Mouse (Mus musculus) brown adipose tissue, adult 24 weeks (tissue): ENCODE results near the gene Cd200. TPM values are rescaled to one million over a fixed set of nuclear protein-coding genes. Genes with fewer than 3 reads are reported as not detected.
A peak's percentile ranks its signal among the peaks of the same experiment; 100 is the strongest.

Experiments
- H3K27ac ChIP-seq: fragments of 200-500 bp; replicated peaks from 2 replicates; pipeline ENCODE4 v1.5.1; 2012; ENCODE audit warnings: low read depth, mild to moderate bottlenecking, low read length
- H3K4me1 ChIP-seq: fragments of 200-500 bp; 2 replicates; pipeline ENCODE4 v1.6.1; 2012; ENCODE audit warnings: low read length, mixed read lengths; ENCODE audit not compliant: control insufficient read depth, insufficient read depth, insufficient read length
- H3K4me3 ChIP-seq: fragments of 200-500 bp; 2 replicates; pipeline ENCODE4 v1.5.1; 2012; ENCODE audit warnings: low read depth, mild to moderate bottlenecking, low read length, moderate library complexity; ENCODE audit not compliant: insufficient read depth
- polyA plus RNA-seq: library from polyadenylated mRNA; stranded (reverse); fragments of >200 nt; gene quantifications from 2 replicates; pipeline ENCODE4 v1.2.4, GENCODE M21; 2012; ENCODE audit not compliant: missing spikeins, insufficient read depth, insufficient read length

The Cd200 gene
- polyA plus RNA-seq, 1 experiment = 47.9 TPM

DNA sequence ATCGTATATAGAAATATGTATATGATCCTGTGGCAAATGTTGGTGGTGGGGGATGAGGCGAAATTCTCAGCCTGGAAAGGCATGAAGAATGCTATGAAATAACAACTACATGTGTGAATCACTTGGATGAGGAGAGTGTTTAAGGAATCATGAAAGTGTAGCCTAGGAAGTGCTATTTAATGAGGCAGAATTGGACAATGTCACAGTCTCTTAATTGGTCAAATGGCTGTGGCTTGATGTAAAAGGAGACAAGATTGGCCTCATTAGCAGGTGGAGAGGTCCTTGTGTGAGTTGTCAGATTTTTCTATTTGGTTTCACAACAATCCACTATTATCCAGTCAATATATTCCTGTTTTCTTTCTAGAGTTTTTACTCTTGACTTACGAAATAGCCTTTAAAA, 17.2 kb downstream of the Cd200 start:
- no peak overlapping the region for H3K4me3 ChIP-seq
- H3K27ac ChIP-seq = no peak overlapping the region
- H3K4me1 ChIP-seq = peaks cover 4% of the 10 kb centered on the region; the same call in 1 of the 2 replicates

DNA sequence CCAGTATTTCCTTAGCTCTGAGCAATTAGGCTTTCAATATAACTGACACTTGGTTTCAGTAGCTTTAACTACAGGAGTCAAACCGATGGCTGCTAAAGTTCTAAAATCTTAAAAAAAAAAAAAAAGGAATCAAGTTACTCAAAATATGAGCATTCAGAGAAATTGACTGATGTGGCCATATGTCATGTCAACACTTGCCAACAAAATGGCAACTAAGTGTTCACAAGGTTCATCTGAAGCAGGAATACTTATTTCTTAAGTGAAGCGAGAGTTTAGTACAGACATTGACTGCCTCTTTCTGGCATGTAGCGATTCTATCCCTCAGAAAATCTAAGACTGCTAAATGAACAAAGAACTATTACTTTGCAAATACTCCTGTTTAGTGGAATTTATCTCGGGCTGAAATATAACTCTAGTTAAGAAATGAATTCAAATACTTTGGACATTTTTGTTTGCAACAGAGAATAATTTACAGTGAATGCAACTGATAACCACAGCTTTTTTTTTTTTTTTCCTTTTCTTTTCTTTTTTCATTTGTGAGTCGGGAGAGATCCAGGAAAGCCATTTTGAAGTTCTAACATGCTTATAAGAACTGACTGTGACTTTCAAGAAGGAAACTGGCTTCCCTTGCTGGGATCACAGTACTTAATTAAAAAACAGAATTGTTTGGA, 18.4 kb downstream of the Cd200 start:
- Histone ChIP-seq H3K4me1 (peaks cover 4% of the 10 kb centered on the region; the same call in 1 of the 2 replicates), H3K27ac (no peak overlapping the region), H3K4me3 (no peak overlapping the region)

DNA sequence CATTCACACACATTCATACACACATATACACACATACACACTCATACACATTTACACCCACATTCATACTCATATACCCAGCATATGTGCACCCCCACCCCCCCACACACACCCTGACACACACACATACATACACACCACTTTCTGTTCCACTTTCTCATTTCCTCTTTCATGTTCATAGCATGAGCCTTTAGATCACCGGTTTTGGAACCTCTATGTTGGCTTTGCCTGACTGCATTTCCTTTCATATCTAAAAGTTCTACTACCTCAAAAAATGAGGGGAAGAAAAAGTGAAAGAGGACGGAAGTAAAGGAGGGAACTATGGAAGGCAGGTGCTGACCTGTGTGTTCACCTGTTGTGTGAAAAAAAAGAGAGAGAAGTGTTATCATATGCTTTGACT, 19.0 kb downstream of the Cd200 start:
- Histone ChIP-seq H3K27ac (no peak overlapping the region), H3K4me1 (peaks cover 4% of the 10 kb centered on the region; the same call in 1 of the 2 replicates), H3K4me3 (no peak overlapping the region)

DNA sequence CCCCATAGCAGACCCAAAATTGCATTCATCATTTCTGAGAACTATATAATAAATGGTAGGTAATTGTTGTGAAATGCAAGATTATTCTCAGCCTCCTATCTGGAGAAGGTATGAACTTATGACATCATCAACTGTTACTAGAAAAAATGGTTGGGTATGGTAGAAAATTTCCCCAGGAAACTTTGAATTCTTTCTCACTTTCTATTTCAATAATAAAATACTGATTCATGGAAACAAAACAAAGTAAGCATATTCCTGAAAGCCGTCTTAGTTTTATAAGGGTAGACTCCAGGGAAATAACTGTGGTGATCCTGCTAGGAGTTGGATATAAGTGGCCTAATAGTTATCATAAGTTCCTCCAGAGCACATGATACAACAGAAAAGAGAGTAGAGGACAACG, 19.8 kb downstream of the Cd200 start:
- H3K27ac ChIP-seq = no peak overlapping the region
- H3K4me3 ChIP-seq = no peak overlapping the region
- no peaks in the 10 kb centered on the region; the same call in 1 of the 2 replicates for H3K4me1 ChIP-seq

DNA sequence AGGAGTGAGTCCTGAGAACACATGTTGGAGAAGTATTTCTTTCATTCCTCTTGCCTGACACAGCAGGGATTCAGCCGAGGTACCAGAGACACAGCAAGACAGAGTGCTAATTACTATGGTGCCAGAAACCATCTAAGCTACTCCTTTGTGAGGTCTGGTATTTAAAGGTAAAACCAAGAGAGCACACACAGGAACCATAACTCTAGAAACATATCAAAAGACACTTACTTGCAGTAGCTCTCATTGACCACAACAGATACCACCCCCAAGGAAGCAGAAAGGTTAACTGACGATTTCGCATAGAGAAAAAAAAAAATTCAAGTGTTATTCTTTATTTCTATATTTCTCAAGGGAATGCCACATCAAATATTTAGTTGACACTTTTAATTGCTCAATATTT, 27.0 kb downstream of the Cd200 start:
- peaks cover 6% of the 10 kb centered on the region for H3K4me1 ChIP-seq

DNA sequence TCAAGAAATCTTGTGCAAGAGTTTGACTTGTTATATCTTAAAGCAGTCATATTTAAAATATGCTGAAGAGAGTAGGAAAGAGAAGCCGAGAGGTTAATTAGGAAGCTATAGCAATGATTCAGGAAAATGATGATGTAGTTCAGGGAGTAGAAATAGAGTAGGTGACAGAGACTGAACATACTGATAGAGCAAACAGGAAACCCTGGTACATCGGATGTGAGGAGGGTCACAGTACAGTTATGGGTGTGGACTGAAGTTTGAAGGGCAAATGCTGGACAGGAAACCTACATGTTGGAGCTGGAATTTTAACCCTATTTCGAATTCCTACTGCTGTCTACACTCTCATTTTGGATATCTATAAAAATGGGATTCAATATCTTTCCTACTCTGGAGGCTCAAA, 29.9 kb downstream of the Cd200 start:
- no peak overlapping the region for H3K4me3 ChIP-seq
- H3K27ac ChIP-seq = peak overlapping the region; percentile 42
- peaks cover 11% of the 10 kb centered on the region for H3K4me1 ChIP-seq

More for the DNA sequence above, 27.0 kb downstream of the Cd200 start:
- Histone ChIP-seq H3K4me3 (no peak overlapping the region), H3K27ac (no peak overlapping the region)

DNA sequence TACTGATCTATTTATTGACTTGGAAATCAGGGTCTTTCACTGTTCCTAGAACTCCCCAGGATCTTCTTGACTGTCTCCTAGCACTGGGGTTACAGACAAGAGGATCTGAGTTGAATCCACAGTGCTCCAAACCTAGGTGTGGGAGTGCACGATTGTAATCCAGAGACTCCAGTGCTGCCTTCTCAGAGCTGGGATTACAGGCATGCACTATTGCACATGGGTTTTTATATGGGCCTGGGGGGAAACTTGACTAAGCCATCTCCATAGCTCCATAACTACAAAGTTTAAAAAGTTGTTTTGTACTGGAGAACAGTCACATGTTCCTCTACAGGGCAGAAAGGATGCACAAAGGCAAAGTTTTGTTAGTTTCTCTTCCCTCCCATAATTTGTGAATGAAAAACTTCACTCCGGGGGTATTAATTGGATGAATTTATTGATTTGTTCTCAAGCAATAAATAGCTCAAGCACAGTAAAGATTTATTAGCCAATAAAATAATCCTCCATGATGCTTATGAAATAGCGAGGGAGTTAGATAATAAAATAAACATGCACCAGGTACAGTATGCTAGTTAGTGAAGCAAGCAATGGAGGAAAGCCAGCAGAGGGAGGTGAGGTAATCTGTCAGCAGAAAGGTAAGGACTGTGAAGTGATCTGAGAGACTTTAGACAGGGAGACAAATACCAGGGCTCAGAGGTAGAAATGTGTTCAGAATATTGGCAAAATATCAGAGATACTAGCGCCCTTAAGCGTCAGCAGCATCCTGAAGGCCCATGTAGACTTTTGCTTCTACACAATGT, 30.5 kb downstream of the Cd200 start:
- Histone ChIP-seq H3K27ac (peak overlapping the region; percentile 80), H3K4me3 (no peak overlapping the region), H3K4me1 (peaks cover 11% of the 10 kb centered on the region)

DNA sequence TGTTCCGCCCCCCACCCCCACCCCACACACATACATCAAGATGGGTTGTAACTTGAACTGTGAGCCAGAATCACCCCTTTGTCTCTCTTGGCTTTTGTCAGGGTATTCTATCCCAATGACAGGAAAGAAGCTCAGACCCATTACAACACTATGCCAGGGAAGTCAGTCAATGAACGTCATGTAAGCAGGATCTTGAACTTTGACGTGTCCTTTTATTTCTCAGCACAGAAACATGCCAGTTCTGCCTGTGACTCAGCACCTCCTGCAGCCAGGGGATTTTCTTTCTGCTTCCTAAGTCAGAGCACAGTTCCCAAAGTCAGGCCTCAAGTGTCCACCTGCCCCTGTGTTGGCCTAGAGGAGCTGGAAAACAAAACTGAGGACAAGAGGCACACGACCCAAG, 31.5 kb downstream of the Cd200 start:
- Histone ChIP-seq H3K4me3 (no peak overlapping the region), H3K27ac (peak overlapping the region; percentile 98), H3K4me1 (peaks cover 15% of the 10 kb centered on the region)

DNA sequence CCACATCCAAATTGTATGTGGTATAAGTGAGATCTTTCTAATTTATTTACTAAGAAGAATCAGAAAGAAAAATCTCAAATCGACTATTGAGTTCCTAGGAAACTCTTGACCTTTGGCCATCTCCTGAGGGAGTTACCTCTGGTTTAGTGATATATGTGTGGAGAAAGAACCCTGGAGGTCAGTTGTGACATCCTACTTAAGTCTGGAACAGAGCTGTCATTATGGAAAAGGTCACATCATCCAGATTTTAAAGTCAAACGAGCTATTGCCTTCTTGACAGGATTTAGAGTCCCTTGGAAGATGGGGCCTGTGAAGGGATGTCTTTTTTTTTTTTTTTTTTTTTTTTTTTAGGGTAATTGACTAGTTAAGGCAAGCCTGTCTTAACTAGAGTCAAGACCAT, 32.0 kb downstream of the Cd200 start:
- Histone ChIP-seq H3K4me3 (no peak overlapping the region), H3K27ac (peak overlapping the region; percentile 98), H3K4me1 (peaks cover 16% of the 10 kb centered on the region)

DNA sequence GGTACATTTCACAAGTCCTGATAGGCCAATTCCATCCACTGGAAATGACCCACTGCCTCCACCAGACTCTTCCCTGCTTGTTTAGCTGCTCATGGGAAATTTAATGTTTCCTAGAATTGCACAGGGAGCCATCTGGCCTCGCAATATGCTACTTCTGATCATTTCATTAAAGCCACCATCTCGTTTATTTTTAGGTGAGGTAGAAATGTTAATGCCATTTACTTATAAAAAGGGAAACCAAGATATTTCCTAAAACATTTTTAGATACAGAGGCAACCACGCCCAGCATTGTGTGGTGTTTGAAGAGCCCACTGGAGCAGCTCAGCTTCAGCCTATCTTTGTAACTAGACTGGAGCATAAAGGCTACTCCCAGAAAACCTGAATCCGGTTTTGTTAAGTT, 32.6 kb downstream of the Cd200 start:
- H3K27ac ChIP-seq = peak overlapping the region; percentile 97

DNA sequence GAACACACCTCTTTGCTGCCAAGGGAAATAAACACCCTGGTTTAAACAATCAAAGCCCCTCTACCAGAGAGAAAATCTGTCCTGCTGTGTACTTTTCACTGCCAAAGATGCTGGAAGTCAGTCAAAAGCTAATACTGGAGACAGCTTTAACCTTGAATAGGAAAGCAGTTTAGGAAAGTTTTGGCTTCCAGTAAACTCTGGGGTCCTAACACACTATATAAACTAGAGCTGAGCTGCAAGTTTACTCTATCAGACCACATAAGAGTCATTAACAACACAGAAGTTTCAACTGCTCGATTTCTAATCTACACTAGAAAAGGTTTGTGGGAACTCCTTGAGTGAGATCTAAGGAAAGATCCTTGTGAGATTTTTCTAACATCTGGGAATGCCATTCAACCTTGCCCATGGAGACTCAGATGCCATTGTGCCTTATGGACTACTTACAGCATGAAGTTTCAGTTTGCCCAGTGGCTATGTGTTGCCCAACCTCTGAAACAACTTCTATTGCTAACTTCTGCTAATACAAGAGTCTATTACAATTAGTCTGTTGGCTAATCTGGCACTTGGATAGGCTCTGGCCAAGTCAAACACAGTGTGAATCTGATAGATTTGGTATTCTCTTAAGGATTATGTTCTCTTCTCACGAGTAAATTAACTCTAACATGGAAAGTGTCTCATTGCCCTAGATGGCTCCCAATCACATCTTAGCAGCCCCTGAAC, 33.2 kb downstream of the Cd200 start:
- Histone ChIP-seq H3K4me3 (no peak overlapping the region), H3K4me1 (peaks cover 20% of the 10 kb centered on the region), H3K27ac (peak overlapping the region; percentile 97)

More for the DNA sequence above, 32.6 kb downstream of the Cd200 start:
- Histone ChIP-seq H3K4me3 (no peak overlapping the region), H3K4me1 (peaks cover 18% of the 10 kb centered on the region)

DNA sequence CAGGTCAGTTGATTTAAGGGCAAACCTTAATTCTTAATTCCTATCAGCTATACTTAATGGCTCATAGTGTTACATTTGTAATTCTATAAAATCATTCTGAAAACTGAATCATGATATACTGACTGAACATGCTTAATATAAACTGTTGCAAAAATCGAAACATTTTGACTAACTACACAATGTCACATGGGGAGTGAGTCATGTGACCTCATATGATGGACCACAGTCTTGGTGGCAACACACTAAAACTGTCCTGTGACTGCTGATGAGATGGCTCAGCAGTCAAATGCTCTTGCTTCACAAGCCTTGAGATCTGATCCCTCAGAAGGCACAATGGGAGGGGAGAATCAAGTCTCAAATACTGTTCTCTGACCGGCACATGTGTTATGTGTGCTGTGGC, 34.8 kb downstream of the Cd200 start:
- peaks cover 20% of the 10 kb centered on the region for H3K4me1 ChIP-seq
- no peak overlapping the region; the same call in 1 of the 2 replicates for H3K27ac ChIP-seq
- no peak overlapping the region for H3K4me3 ChIP-seq

DNA sequence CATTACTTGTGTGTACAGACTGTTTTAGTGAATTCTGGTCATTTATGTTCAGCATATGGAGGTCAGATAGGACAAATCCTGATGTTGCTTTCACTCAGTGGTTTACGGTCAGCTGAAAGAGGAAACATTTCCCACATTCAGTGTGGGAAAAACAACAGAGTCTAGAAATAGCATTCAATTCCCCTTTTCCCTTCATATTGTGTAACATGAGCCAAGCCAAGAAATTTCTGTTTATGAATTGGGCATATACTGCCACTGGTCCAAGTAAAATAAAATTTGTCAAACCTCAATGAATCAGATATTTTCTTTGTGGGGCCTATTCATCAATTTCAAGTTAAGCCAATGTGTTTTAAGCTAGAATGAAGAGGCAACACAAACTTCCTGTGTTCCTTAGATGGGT, 37.8 kb downstream of the Cd200 start:
- H3K27ac ChIP-seq = peak overlapping the region; percentile 90
- H3K4me1 ChIP-seq = peaks cover 18% of the 10 kb centered on the region
- H3K4me3 ChIP-seq = no peak overlapping the region

DNA sequence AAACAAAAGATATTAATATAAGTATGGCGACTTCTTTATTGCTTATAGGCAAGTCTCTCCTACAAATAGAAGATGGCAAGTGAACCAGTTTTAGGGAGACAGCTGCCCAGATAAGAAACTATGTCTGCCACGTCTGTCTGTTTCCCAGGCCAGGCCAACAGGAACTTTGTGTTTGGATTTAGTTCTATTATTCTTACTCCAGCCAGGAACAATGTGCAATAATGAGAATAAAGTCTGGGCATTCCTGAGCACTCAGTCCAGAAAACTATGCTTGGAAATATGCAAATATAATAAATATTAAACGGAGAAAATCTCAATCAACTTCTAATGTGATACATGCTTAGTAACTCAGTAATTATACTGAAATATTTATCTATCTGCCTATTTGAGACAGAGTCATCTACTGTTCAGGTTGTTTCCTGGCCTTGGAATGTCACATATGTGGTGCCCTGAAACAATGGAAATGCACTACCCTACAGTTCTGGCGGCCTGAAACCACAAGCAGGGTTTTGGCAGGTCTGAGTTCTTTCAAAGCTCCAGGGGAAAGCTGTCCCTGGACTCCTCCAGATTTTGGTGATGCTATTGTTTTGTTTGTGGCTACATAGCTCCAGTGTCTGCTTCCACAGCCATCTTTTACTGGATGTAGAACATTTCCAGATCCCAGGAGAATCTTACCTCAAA, 39.4 kb downstream of the Cd200 start:
- Histone ChIP-seq H3K27ac (peak overlapping the region; percentile 51), H3K4me1 (peaks cover 17% of the 10 kb centered on the region), H3K4me3 (no peak overlapping the region)

DNA sequence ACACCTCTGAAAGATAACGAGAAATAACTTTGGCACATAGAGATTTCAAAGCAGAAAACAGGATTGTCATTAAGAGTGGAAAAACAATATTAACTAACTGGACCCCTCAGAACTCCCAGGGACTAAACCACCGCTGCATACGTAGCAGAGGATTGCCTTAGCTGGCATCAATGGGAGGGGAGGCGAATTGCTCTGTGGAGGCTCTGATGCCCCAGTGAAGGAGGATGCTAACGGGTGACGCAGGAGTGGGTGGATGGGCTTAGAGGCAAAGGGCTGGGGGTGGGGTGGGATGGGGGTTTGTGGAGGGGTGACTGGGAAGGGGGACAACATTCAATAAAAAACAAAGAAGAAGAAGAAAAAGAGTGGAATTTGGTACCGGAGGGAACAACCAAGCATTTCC, 42.7 kb downstream of the Cd200 start:
- H3K4me1 ChIP-seq = peaks cover 9% of the 10 kb centered on the region
- H3K27ac ChIP-seq = 0 out of 2 replicates have a peak overlapping the region, but pooled peaks have one; percentile 55
- no peak overlapping the region for H3K4me3 ChIP-seq
